Mouse (Mus musculus) megakaryocyte, embryonic 14.5 days (primary cell): ENCODE results near the gene Rpp25.

Experiments used
- FLI1 ChIP-seq: IDR thresholded peaks from 2 replicates; pipeline ENCODE4 v1.6.1; 2012; ENCODE audit warnings: low read length, inconsistent platforms, mixed read lengths
- GATA1 ChIP-seq: IDR thresholded peaks from 3 replicates; pipeline ENCODE4 v1.6.1; 2012; ENCODE audit warnings: mixed read lengths, low read length, inconsistent platforms, borderline replicate concordance

GRCm38 (mm10) chr9:57522861-57523246 lies 19.0 kb downstream of the Rpp25 start:
- no peak for TF ChIP-seq GATA1
- no peak for TF ChIP-seq FLI1
